Mouse (Mus musculus): Measurements from ENCODE around the gene Fcho2.
"Not testable (repeated sequence)": the region's sequence is repeated elsewhere in the genome, so short reads cannot be mapped to it uniquely, and the experiment has no call there.

Fcho2 gene

GRCm38 (mm10) chr13:98815147-98815785 lies at the start of gene Fcho2:
Fcho2 (minus strand) TSS chr13:98815449.
- peak; percentile 95 to 97 for DNase-seq (ENCODE audit: low spot score in 2 of 2)

GRCm38 (mm10) chr13:98855291-98855690 lies 40.0 kb upstream of the Fcho2 start:
- DNase-seq (ENCODE audit: low spot score in 2 of 2): no peak

GRCm38 (mm10) chr13:98845794-98846193 lies 30.5 kb upstream of the Fcho2 start:
- DNase-seq (ENCODE audit: low spot score in 2 of 2): no peak

GRCm38 (mm10) chr13:98836423-98837088 lies 21.3 kb upstream of the Fcho2 start:
- DNase-seq (ENCODE audit: low spot score in 2 of 2): no peak

- no peak for DNase-seq (ENCODE audit: low spot score in 2 of 2)
Measured at GRCm38 (mm10) chr13:98835740-98836139, 20.5 kb upstream of the Fcho2 start.

- DNase-seq (ENCODE audit: low spot score in 2 of 2): no peak
Measured at GRCm38 (mm10) chr13:98834723-98835122, 19.5 kb upstream of the Fcho2 start.

GRCm38 (mm10) chr13:98834199-98834598 lies 18.9 kb upstream of the Fcho2 start:
- DNase-seq (ENCODE audit: low spot score in 2 of 2): no peak

GRCm38 (mm10) chr13:98832451-98833450 lies 17.5 kb upstream of the Fcho2 start:
- no peak for DNase-seq (ENCODE audit: low spot score in 2 of 2)

- DNase-seq (ENCODE audit: low spot score in 2 of 2): not testable (repeated sequence)
Measured at GRCm38 (mm10) chr13:98829026-98829425, 13.8 kb upstream of the Fcho2 start.

GRCm38 (mm10) chr13:98825574-98825973 lies 10.3 kb upstream of the Fcho2 start:
- DNase-seq (ENCODE audit: low spot score in 2 of 2): no peak

GRCm38 (mm10) chr13:98819094-98819493 lies 3.8 kb upstream of the Fcho2 start:
- no peak for DNase-seq (ENCODE audit: low spot score in 2 of 2)

- DNase-seq (ENCODE audit: low spot score in 2 of 2): no peak
Measured at GRCm38 (mm10) chr13:98818205-98818604, 3.0 kb upstream of the Fcho2 start.

- no peak for DNase-seq (ENCODE audit: low spot score in 2 of 2)
Measured at GRCm38 (mm10) chr13:98817766-98818165, 2.5 kb upstream of the Fcho2 start.

GRCm38 (mm10) chr13:98816981-98817660 lies 1.9 kb upstream of the Fcho2 start:
- DNase-seq (ENCODE audit: low spot score in 2 of 2): not testable (repeated sequence)

GRCm38 (mm10) chr13:98816571-98816970 lies 1.3 kb upstream of the Fcho2 start:
- DNase-seq (ENCODE audit: low spot score in 2 of 2): no peak

GRCm38 (mm10) chr13:98814275-98815040 lies 791 bp downstream of the Fcho2 start:
- peak; percentile 37 to 40 for DNase-seq (ENCODE audit: low spot score in 2 of 2)

GRCm38 (mm10) chr13:98813596-98814274 lies 1.5 kb downstream of the Fcho2 start:
- no peak for DNase-seq (ENCODE audit: low spot score in 2 of 2)

- DNase-seq (ENCODE audit: low spot score in 2 of 2): no peak
Measured at GRCm38 (mm10) chr13:98813167-98813566, 2.1 kb downstream of the Fcho2 start.

GRCm38 (mm10) chr13:98812285-98812684 lies 3.0 kb downstream of the Fcho2 start:
- no peak for DNase-seq (ENCODE audit: low spot score in 2 of 2)

- no peak for DNase-seq (ENCODE audit: low spot score in 2 of 2)
Measured at GRCm38 (mm10) chr13:98810143-98810542, 5.1 kb downstream of the Fcho2 start.

All from urinary bladder, postnatal 36 days (tissue).